Mouse (Mus musculus) heart, embryonic 16.5 days (tissue): ENCODE results near the gene Arf6. TPM values are rescaled to one million over a fixed set of nuclear protein-coding genes. Genes with fewer than 3 reads are reported as not detected.

Experiments
- ATAC-seq: fragments of 200-750 bp; cut with Nextera tagmentation; replicated peaks from 2 replicates; pipeline ENCODE4 v1.8.0; 2017; ENCODE audit warnings: moderate number of reproducible peaks; ENCODE audit not compliant: insufficient read depth, low FRiP score; ENCODE audit errors: extremely low read depth
- H3K27ac ChIP-seq: fragments of 300-500 bp; sonication (generic); 2 replicates; pipeline ENCODE4 v1.5.1; 2014; ENCODE audit warnings: mild to moderate bottlenecking, low read length, control low read depth, moderate library complexity
- H3K27me3 ChIP-seq: fragments of 300-500 bp; sonication (generic); 2 replicates; pipeline ENCODE4 v1.6.1; 2014; ENCODE audit warnings: low read length, mixed read lengths; ENCODE audit not compliant: control insufficient read depth, insufficient read depth
- H3K36me3 ChIP-seq: fragments of 300-500 bp; sonication (generic); 2 replicates; pipeline ENCODE4 v1.6.1; 2014; ENCODE audit not compliant: control insufficient read depth, insufficient read depth
- H3K4me1 ChIP-seq: fragments of 300-500 bp; sonication (generic); 2 replicates; pipeline ENCODE4 v1.6.1; 2014; ENCODE audit warnings: low read length, mixed read lengths; ENCODE audit not compliant: control insufficient read depth, insufficient read depth
- H3K4me2 ChIP-seq: fragments of 300-500 bp; sonication (generic); 2 replicates; pipeline ENCODE4 v1.6.1; 2014; ENCODE audit warnings: low read depth, mild to moderate bottlenecking, control low read depth, low read length
- H3K4me3 ChIP-seq: fragments of 300-500 bp; sonication (generic); 2 replicates; pipeline ENCODE4 v1.5.1; 2014; ENCODE audit warnings: mild to moderate bottlenecking, control low read depth, low read length
- H3K9ac ChIP-seq: fragments of 300-500 bp; sonication (generic); 2 replicates; pipeline ENCODE4 v1.6.1; 2014; ENCODE audit warnings: low read length, control low read depth
- H3K9me3 ChIP-seq: fragments of 300-500 bp; sonication (generic); replicated peaks from 2 replicates; pipeline ENCODE4 v1.6.1; 2016; ENCODE audit warnings: low read length; ENCODE audit not compliant: control insufficient read depth
- WGBS: fragments of 180-500 bp; shearing (Covaris S2); extraction: QIAGEN DNeasy Blood & Tissue Kit; methylation state at CpG from one replicate; pipeline ENCODE4 v1.1.7; 2014; 5-methylcytosine and 5-hydroxymethylcytosine counted together
- microRNA-seq: library from miRNA; unstranded; fragments of <30 nt; microRNA quantifications from one replicate; pipeline ENCODE4, GENCODE M21; 2017
- polyA plus RNA-seq: library from polyadenylated mRNA; unstranded; fragments of >200 nt; fragmentation: Nextera tagmentation; extraction: Ambion mirVana; gene quantifications from 2 replicates; pipeline ENCODE4 v1.2.1, GENCODE M21; 2015

Gene Arf6
- polyA plus RNA-seq, 1 experiment from 2014 or later = 31.1 TPM

DNA sequence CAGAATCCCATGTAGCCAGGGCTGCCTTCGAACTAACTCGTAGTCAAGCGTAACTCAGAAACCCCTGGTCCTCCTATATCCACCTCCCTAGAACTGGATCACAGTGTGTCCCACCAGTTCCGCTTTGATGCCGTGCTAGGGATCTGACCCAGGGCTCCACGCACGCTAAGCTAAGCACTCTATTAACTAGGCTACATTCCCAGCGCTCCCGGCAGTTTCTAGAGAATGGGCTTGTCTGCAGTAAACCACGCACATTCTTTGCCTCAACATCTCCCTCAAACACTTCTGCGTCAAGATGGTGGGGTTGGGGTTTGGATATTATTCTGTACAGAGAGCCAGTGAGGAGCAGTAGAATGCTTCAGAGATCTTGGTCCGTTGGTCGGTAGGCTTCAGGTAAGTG lies 46.7 kb downstream of the Arf6 start:
- Histone ChIP-seq H3K4me1 (peaks cover 3% of the 10 kb centered on the region; the same call in 1 of the 2 replicates), H3K9ac (no peak overlapping the region), H3K36me3 (no peaks in the 10 kb centered on the region), H3K27me3 (no peaks in the 10 kb centered on the region), H3K9me3 (no peaks in the 10 kb centered on the region), H3K27ac (no peak overlapping the region), H3K4me2 (no peak overlapping the region), H3K4me3 (no peak overlapping the region)
- no peak for ATAC-seq
- 86% methylated on average over 13 of the region's 13 CpGs for WGBS

DNA sequence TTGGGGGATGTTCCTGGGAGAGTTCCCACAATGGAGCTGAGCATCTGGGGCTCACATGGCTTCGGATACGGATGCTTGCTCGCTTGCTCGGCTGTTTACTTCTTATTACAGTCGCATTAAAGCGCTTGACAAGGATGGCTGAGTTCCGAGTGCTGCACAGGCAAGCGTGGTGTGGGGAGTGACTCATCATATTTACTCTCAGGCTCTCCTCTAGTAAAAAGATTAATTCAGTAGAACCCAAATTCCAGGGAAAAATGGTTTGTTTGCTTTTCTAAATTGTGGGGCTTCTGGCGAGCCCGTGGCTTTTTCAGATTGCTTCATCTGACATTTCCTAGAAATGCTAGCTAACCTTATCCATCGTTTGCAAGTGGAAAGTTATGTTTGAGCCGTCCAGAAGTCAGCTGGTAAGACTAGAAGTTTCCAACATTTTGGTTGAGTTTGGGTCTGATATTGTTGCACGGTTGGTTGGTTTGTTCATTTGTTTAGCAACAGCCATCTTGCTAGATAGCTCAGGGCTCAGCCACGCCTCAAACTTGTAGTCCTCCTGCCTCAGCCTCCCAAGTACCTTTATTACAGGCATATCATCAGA lies 47.2 kb downstream of the Arf6 start:
- 75% methylated on average over 14 of the region's 14 CpGs for WGBS
- Histone ChIP-seq H3K9ac (no peak overlapping the region), H3K27me3 (no peaks in the 10 kb centered on the region), H3K9me3 (no peaks in the 10 kb centered on the region), H3K4me2 (no peak overlapping the region), H3K4me1 (peaks cover 3% of the 10 kb centered on the region; the same call in 1 of the 2 replicates), H3K27ac (no peak overlapping the region), H3K36me3 (no peaks in the 10 kb centered on the region), H3K4me3 (no peak overlapping the region)
- no peak for ATAC-seq

DNA sequence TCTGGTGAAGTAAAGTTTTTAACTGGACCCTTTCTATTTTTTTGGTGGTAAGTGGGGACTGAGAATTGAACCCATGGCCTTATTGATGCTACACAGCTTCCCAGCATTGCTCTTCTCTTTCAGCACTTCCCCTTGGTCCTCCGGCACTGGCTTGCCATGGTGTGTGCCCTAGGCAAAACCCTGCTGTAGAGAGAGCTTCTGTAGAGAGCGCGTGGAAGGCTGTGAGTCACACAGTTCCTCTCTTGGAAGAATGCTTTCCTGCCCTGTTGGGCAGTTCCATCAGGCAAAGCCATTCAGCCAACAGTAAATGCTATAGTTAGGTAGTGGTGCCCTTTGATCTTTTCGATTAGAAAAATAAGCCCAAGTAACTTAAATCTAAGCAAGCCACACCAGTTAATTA lies 47.7 kb downstream of the Arf6 start:
- Histone ChIP-seq H3K4me2 (no peak overlapping the region), H3K9me3 (no peaks in the 10 kb centered on the region), H3K27ac (no peak overlapping the region), H3K9ac (no peak overlapping the region), H3K4me3 (no peak overlapping the region), H3K4me1 (peaks cover 3% of the 10 kb centered on the region; the same call in 1 of the 2 replicates), H3K27me3 (no peaks in the 10 kb centered on the region), H3K36me3 (no peaks in the 10 kb centered on the region)
- 79% methylated on average over 4 of the region's 4 CpGs for WGBS
- no peak for ATAC-seq

DNA sequence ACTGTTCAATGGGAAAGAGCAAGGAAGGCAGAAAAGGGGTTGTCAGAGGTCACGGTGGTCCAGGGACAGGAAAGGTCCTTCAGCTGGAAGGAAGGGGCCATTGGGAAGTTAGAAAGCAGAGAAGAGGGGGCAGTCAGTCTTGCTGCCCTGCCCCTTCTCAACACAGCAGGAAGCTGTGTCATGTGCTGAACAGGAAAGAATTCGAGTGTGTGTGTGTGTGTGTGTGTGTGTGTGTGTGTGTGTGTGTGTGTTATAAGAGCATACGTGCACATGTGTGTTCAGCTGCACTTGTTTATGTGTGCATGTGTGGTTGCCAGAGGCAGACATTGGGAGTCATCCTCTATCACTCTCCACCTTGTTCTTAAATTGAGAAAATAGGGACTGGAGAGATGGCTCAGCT lies 48.8 kb downstream of the Arf6 start:
- no peaks in the 10 kb centered on the region for H3K27me3 ChIP-seq
- no peaks in the 10 kb centered on the region for H3K9me3 ChIP-seq
- H3K4me1 ChIP-seq = peaks cover 7% of the 10 kb centered on the region; the same call in 1 of the 2 replicates
- H3K36me3 ChIP-seq = no peaks in the 10 kb centered on the region
- WGBS = 52% methylated on average over 3 of the region's 3 CpGs
- no peak overlapping the region for H3K9ac ChIP-seq
- no peak overlapping the region for H3K27ac ChIP-seq
- H3K4me2 ChIP-seq = no peak overlapping the region
- H3K4me3 ChIP-seq = no peak overlapping the region
- ATAC-seq = no peak

DNA sequence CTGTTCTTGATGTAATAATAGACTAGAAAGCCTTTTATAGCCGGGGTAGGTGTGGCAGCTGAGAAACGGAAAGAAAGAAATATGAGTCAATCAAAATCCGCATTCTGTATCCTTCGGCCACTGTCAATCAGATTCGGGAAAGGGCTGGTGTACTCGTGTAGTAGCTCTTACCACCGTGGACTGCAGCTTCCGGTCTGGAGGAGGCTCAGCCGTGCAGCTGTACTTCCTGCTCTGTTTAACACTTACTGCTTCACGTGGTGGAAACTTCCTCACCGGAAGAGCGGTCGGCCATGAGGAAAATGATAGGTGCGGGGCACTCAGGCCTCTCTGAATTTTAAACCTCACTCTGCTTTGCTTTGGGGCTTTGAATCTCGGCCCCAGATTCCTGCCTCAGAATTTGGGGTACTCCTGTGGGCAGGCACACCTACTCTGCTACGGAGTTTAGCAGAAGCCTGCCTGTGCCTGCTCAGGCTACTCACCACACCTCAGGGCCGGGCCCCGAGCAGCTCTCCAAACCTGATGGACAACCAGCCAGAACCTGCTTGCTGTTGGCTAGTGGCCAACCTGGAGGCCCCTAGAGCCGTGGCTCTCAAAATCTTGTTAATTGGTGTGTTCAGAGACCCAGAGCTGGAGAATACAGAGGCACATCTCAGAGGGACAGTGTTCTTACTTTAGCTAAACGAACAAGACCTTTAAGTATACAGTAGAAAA lies 51.0 kb downstream of the Arf6 start:
- Histone ChIP-seq H3K4me3 (no peak overlapping the region), H3K27ac (peak overlapping the region; percentile 65), H3K9me3 (no peaks in the 10 kb centered on the region), H3K4me1 (peaks cover 7% of the 10 kb centered on the region; the same call in 1 of the 2 replicates), H3K36me3 (no peaks in the 10 kb centered on the region), H3K4me2 (no peak overlapping the region; the same call in 1 of the 2 replicates), H3K9ac (0 out of 2 replicates have a peak overlapping the region, but pooled peaks have one; percentile 35), H3K27me3 (no peaks in the 10 kb centered on the region)
- ATAC-seq = peak; percentile 62
- WGBS = 62% methylated on average over 20 of the region's 20 CpGs

Small RNA genes lying within 50 kb of the gene (microRNA-seq; reads per million reads assigned to microRNA genes)
- gene Gm47299 = not detected
- gene Gm47305 = not detected

Other genes with a start within 250 kb of the Arf6 start
- gene Rps29, start 213.0 kb upstream of the Arf6 start, polyA plus RNA-seq = 999 and 1,027 TPM in 2 replicates
- 13.5 and 14.0 TPM in 2 replicates for gene Lrr1, start 203.3 kb upstream of the Arf6 start, polyA plus RNA-seq
- 395 and 435 TPM in 2 replicates for gene Rpl36al, start 188.1 kb upstream of the Arf6 start, polyA plus RNA-seq
- gene Mgat2, start 188.0 kb upstream of the Arf6 start, polyA plus RNA-seq = 33.4 and 40.2 TPM in 2 replicates
- gene Gm49383, start 175.0 kb upstream of the Arf6 start, polyA plus RNA-seq = 14.8 and 17.6 TPM in 2 replicates
- gene Dnaaf2, start 173.7 kb upstream of the Arf6 start, polyA plus RNA-seq = 6.1 and 7.8 TPM in 2 replicates
- 14.1 and 18.9 TPM in 2 replicates for gene Gm49384, start 167.9 kb upstream of the Arf6 start, polyA plus RNA-seq
- 15.0 TPM in 2 replicates for gene Pole2, start 144.0 kb upstream of the Arf6 start, polyA plus RNA-seq
- 10.8 and 12.7 TPM in 2 replicates for gene Klhdc1, start 131.0 kb upstream of the Arf6 start, polyA plus RNA-seq
- gene Klhdc2, start 75.5 kb upstream of the Arf6 start, polyA plus RNA-seq = 117 and 127 TPM in 2 replicates
- gene Nemf, start 15.0 kb upstream of the Arf6 start, polyA plus RNA-seq = 62.6 and 68.5 TPM in 2 replicates
- gene Gm9887, start 308 bp downstream of the Arf6 start, polyA plus RNA-seq = 1.5 and 1.7 TPM in 2 replicates
- 15.7 and 19.2 TPM in 2 replicates for gene Vcpkmt, start 210.9 kb downstream of the Arf6 start, polyA plus RNA-seq